Mouse (Mus musculus): ENCODE measurements around the gene Cmip.
A peak's percentile ranks its signal among the peaks of the same experiment; 100 is the strongest.

The Cmip gene

DNA sequence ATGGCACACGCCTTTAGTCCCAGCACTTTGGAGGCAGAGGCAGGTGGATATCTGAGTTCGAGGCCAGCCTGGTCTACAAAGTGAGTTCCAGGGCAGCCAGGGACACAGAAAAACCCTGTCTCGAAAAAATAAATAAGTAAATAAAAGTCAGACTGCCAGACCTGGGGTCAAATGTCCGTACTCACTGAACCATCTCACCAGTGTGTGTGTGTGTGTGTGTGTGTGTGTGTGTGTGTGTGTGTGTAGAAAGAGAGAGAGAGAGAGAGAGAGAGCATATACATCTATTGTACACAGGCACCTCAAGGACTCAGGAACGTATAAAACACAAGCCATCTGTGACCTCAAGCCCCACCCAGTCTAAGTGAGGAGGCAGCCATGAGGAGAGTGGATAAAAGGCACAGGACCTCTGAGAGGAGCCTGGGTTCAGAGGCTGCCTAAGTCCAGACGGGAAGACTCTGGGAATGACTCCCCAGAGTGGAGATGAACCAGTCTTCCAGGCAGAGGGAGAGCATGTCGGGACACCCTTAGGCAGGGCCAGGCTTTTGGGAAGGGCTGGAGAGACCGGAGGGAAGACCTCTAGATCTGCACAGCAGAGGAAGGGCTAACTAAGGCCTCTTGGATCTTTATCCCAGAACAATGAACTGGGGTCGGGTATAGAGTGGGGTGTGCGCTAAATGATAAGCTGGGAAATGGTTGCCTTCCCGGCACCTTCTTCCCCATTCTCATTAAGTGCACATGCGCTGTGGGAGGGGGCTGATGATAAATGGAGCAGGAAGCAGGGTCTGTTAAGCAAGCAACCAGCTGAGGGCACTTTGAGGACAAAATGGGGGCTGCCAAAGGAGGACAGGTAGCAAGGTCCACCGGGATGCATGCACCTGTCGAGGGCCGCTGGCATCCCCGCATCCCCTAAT is 212.8 kb downstream of the Cmip start:
- DNase-seq (ENCODE audit: low spot score): no peak

DNA sequence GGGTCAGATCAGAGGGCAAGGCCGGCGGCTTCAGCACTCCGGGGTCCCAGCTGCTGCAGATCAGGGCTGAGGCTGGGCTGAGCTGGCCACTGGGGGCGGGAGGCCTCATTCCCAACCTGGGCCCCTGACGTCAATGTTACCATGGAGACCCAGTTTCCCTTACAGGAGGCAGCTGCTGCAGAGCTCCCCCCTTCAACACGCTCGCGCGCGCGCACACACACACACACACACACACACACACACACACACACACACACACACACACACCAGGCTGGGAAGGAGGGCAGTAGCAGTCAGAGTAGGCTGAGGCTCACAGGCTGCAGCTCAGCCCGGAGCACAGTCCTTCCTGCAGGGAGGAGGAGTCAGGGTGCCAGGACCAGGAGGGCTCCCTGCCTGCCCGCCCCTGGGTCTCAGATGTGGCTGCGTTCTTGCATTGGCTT is 213.5 kb downstream of the Cmip start:
- DNase-seq (ENCODE audit: low spot score): no peak

DNA sequence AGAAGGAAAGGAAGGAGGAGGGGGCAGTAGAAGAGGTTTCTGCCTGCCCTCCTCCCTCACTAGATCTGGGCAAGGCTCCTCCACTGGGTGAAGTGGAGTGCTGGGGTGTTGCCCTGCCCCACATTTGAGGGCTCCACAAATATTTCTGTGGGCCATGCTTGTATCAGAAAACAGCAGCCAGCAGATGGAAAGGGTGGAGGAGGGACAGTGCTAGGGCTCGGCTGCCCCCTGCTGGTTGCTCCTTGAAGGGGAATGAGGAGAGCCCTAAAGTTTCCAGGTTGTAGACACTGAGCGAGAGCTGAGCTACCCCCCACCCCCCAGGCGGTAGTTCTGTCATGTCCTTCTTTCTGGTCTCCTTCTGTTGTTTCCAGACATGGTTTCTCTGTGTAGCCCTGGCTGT is 214.3 kb downstream of the Cmip start:
- peak; percentile 68 for DNase-seq (ENCODE audit: low spot score)

DNA sequence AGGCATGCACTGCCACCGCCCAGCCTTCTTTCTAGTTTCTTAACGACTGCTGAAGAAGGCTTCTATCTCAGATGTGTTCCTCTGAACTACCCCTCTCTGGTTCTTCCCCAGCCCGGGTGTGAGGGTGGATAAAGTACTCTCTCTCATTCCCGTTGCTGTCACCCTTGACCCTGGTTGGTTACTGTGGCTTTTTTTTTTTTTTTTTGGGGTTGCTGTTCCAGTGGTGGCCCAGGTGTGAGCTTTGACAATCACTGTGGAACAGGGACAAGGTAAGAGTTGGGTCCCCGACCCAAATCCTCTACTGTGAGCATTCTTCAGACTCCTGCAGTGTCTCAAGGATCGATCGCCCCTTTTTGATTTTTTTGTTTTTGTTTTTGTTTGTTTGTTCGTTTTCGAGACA is 214.8 kb downstream of the Cmip start:
- no peak for DNase-seq (ENCODE audit: low spot score)

DNA sequence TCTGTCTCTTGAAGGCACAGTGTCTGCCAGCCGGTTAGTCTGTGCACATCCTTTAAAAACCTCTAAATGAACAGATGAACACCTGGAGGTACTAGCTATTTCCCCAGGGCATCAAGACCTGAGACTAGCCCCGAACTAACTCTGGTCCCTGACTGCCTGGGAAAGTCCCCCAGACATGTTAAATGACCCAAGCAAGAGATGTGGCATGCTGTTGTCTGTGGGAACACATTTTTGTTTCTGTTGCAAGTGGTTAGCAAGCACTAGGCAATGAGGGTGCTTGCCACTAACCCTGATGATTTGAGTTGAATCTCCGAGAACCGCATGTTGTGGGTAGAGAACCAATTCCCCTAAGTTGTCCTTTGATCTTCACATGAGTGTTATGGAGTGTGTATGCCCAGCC is 215.5 kb downstream of the Cmip start:
- DNase-seq (ENCODE audit: low spot score): no peak

DNA sequence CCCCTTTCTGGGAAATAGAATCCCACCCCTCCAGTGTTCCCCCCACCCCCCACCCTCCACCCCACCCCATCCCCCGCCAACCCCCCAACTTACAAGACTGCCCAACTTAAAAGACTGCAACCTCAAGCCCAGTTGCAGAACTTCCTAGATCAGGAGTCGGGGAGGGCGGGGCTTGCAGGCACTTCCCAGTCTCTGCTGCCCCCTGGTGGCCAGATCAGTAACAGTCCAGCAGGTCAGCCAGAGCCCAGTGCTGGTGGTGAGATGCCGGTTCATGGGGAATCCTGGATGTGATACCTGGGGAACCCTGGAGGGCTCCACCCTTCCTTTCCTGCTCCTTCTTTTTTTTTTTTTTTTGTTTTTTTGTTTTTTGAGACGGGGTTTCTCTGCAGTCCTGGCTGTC is 218.1 kb downstream of the Cmip start:
- DNase-seq (ENCODE audit: low spot score): peak; percentile 86

DNA sequence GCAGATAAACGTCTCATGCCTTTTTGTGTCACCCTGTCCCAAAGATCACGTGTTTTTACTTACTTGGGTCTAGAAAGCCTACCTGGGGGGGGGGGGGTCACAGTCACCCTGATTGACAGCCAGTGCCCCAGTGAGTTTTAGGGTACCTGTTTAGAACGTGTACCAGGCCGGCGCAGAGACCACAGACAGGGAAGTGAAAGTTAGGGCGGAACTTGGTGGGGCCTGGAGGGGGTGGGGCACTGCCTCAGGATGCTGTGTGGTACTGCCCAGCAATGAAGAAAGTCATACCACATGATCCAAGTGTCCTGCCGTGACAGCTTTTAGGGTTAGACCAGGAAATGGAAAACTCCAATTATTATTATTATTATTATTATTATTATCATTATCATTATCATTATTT is 219.0 kb downstream of the Cmip start:
- no peak for DNase-seq (ENCODE audit: low spot score)

DNA sequence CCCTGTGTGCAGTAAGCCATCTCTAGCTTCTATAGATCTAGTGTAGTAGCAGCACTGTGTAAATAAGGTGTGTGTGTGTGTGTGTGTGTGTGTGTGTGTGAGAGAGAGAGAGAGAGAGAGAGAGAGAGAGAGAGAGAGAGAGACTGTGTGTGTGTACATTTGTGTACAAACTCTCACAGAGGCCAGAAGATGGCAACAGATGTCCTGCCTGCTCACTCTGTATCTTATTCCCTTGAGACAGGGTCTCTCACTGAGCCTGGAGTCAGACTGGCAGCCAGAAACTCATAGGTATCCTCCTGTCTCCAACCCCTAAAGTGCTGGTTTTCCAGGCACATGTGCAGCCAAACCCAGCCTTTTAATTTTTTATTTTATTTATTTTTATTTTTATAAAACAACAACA is 221.2 kb downstream of the Cmip start:
- DNase-seq (ENCODE audit: low spot score): no peak

DNA sequence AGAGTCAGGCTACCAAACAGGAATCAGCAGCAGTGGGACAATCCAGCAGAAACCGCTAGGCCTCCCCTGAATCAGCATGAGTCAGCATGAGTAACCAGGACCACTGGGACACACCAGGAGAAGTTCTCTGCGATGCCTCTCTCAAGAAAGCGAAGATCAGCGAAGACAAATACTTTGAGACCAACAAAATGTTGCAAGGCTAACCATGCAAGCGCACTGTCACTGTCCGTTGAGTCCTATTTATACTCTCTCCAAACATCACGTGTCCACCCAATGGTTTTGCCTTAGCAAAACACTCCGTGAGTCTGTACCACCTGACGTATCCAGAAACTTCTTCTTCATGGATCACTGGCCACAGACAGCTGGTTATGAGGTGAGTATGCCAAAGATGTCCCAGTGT is 223.1 kb downstream of the Cmip start:
- DNase-seq (ENCODE audit: low spot score): no peak

DNA sequence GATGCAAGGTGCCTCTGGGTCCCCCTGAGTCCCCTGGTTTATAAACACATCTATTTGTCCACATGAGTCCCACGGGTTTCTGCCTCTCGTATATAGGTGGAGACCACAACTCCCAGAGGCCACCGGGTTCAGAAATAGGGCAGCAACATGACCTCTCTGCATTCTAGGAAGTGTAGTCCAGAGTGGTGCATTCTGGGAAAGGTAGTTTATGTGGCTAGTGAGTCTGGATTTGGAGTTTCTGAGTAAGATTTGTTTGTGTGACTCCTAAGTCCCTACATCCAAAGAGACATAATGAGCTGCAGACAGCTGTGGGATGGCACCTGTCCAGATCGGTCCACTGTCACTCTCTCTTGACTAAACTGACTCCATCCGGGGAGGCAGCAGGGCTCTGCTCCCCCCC is 223.7 kb downstream of the Cmip start:
- no peak for DNase-seq (ENCODE audit: low spot score)

DNA sequence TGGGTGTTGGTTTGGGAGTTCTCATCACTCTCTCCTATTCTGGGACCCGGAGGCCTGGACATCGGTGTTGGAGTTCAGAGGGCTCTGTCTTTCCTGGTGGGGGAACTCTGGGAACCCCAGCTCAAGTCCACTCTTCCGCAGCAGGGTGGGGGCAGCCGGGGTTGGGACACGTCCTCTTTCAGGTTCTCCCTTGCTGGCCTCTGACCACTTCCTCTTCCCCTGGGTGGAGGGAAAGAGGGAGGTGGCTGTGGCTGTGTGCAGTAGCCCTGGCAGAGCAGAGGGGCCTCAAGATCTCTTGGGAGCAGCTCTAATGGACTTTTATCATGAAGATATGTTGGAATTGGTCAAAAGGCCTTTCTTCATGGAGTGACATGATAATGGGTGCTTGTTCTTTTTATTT is 225.0 kb downstream of the Cmip start:
- DNase-seq (ENCODE audit: low spot score): no peak

DNA sequence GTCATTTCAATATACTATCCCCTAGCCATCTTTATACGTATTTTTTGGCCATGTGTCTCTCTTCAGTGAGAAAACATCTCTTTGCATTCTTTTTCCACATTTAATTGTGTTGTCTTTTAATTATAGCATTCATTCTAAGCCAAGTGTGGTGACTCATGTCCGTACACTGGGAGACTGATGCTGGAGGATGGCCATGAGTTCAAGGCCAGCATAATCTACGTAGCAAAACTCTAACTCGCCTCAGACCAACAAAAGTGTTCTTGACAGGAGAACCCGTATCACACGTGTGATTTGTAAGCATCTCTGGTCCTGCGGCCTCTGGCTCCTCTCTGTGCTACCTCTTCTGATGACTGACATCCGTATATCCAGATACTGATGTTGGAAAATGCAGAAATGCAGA is 227.9 kb downstream of the Cmip start:
- no peak for DNase-seq (ENCODE audit: low spot score)

DNA sequence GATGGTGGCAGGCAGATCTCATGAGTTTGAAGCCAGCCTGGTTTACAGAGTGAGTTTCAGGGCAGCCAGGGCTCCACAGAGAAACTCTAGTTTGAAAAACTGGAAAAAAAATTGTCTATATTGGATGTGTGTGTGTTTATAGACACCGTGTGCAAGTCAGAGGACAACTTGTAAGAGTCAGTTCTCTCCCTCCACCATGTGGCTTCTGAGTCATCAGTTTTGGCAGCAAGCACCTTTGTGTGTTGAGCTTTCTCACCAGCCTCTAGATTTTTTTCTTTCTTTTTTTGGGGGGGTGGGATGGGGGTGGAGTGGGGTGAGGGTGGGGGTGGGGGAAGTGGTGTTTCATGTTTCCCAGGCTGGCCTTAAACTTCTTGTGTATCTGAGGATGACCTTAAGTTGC is 228.5 kb downstream of the Cmip start:
- DNase-seq (ENCODE audit: low spot score): no peak

DNA sequence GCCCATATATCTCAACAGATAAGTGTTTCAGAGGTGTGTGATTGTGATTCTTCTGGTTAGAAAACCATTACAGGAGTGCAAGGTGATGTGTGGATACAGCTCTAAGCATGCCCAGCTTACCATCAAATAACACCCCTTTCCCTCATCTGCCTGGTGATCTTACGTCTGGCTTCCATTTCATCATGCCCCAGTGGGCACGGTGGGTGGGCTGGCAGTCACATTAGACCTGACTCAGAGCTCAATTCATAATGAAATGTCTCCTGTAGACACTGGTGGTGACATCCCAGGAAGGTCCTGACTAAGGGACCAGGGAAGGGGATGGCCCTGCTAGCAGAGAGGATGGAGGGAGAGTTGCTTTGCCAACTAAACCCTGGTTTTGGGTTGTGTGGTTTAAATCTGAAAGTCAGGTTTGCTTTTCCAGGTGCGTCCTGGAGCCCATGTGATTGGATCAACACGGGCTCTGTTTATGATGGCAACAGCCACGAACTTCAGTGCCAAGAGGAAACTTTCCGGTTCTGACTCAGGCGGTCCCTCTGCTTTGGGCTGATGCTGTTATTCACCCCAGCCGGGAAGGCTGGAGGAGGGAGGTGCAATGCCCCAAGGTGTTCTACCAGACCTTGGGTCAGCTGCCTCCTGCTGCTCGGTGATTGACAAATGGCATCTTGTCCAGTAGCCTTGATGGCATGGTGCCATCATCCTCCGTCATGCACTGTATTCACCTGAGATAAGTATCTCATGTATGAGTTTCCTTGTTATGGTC is 231.6 kb downstream of the Cmip start:
- DNase-seq (ENCODE audit: low spot score): no peak

DNA sequence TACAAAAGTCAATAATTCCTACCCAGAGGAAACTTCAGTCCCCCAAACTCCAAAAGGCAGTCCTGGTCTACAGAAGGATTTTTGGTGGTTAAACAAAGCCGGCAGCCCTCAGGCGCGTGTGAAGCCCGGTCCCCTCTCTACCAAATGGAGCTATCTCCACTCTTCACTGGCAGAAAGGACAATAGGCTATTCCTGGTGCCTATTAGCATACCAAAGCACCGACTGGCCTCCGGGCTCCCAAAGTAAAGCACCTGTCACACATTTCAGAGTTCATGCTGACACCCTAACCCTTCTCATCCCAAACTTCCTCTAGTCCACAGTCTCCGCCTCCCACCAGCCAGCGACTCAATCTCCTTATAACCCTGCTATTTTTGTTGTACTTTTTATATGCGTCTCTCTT is 236.7 kb downstream of the Cmip start:
- DNase-seq (ENCODE audit: low spot score): no peak

DNA sequence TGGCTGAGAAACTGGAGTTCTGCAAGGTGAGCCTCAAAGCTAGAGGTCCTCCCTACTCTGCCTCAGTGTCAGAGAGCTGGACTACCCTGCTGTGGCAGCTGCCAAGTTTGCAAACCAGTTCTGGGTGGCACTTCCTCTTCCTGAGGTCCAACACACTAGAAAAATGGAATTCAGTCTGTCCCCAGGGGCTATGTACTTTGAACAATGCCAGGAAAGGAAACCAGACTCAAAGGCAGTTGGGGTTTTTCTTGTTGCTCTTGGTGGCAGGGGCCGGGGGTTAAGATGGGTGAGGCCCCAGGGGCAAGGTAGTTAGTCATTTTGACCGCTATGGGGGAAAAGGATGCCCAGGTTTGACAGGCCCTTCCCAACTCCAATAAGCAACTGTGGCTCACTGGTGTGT is 238.0 kb downstream of the Cmip start:
- DNase-seq (ENCODE audit: low spot score): no peak

DNA sequence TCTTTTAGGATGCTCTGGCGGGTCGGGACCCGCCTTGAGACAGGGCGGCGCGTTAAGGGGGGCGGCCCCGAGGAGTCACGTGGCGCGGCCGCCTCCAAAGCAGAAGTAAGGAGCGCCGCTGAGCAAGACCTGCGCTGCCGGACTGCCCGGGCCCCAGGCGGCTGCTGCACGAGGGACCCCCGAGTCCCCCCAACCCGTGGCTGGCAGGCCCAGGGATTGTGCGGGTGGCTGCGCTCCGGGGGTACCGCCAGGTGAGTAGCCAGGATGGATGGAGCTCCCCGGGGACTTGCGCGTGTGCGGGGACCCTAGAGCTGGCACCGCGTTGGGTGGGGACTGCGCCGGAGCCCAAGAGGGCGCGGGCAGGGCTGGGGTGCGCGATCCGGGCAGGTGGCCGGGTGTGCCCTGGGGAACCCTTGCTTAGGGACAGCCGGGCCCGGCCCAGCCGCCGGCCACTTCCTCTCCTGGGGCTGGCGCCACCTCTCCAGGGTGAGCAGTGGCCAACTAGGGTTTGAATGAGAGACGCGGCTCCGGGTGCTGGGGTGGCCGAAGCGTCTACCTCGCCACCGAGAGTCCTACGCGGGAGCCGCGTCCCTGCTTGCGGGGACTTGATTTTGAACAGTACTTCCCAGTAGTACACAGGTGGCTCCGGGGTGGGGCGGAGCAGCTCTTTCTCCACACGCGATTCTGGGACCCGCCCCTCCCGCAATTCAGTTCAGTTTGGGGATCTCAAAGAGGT is 241.5 kb downstream of the Cmip start, which contains the start of gene Plcg2:
Gene Plcg2 (plus strand): TSS at position 113 of the 736 bp plus-strand sequence.
- no peak for DNase-seq (ENCODE audit: low spot score)

DNA sequence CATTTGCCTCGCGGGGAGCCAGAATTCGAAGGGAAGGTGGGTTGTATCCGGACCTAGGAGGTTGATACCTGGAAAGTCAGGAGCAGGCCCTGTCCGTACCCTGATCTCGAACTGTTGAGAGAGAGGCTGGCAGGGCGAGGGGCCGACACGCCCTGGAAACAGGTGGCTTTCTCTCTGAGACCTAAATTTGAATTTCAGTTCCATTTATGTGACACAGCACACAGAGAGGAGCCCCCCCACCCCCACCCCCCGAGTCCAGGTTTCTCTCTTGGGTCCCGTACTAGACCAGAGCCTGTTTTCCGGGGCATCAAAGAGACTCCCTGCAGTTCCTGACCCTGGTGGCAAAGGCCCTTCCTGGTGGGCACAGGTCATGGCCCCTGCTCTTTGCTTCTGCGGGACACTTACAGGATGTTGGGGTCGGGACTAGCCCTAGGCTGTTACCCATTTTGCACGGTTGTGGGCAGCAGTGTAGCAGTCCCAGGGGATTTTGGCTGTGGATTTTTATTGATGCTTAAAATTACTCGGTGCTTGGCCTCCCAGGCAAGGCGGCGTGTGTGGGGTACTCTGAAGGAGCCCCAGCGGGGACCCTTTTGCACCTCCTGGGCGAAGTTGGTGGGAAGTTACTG is 242.2 kb downstream of the Cmip start:
- no peak for DNase-seq (ENCODE audit: low spot score)

DNA sequence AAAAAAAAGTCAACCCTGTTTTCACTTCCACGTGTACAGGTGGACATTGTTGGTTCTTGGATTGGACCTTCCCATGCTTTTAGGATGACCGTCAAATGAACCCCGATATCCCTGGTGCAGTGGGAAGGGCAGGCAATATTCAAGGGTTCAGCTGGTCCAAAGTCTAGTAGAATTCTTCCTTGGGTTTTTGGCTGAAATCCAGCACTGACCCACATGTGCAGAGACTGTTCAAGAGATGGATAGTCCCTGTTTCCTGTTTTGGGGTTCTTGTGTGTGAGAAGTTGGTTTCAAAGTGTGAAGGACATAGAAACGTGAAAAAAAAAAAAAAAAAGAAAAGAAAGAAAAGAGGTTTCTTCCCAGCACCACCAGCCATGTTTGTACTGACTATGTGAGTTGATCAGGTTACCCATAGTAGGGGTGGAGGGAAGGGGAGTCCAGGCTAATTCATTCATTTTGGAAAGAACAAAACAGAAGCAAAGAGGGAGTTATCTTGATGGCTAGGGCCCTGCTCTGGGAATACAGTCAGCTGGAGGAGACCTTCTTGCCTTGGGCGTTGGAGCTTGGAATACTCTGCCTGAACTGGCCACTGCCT is 243.5 kb downstream of the Cmip start:
- no peak for DNase-seq (ENCODE audit: low spot score)

DNA sequence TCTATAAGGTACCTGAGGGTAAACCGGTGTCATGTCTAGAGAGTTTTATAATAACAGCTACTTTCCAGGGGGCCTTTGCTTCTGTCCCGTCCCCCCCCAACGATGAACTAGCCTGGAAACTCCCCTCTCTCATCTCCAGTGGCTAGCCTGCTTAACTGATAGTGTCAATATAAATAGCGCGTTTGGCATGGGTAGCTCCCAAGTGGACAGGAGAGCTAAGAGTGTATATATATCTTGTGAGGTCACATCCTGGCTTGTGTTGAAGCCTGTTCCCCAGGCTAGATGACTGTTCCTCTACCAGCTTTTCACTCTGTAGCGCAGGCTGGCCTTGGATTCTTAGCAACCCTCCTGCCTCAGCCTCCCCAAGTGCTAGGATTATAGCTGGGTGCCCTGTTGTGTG is 244.5 kb downstream of the Cmip start:
- DNase-seq (ENCODE audit: low spot score): no peak

DNA sequence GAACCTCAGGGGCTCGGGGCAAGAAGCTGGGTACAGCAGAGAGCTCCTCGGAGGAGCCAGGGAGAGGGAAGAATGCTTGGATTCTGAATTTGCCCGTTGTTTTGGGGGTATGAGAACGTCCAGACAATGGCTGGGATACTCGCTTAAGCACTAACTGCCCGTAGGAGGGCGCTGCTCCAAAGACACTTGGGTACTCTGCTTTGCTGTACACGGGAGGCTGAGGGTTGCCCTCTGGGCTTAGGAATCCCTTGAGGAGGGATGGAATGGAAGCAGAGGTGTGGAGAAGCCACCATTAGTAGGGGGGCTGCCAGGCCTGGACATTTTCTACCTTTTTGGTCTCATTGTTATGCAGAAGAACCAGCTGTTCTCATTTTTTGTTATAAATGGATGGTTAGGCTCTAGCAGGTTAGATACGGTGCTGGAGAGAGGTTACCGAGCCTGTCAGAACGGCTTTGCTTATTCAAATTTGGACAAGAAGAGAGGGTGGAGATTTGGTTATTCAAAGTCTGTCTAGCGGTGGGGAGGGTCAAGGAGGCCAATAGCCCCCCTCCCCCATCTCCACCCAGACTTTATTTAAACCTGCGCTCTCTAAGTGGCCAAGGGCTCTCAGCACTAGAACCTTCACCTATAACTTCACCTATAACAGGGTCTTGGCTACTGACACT is 246.7 kb downstream of the Cmip start:
- DNase-seq (ENCODE audit: low spot score): no peak
